Mouse (Mus musculus): ENCODE data around the gene Kdm1a. TPM values are rescaled to one million over a fixed set of nuclear protein-coding genes. Genes with fewer than 3 reads are reported as not detected.

Gene Kdm1a
- polyA plus RNA-seq, 1 experiment from 2014 or later = 38.9 TPM

- Histone ChIP-seq H3K4me1 (ENCODE audit: control insufficient read depth, insufficient read depth, low read length) (peaks cover 17% of the 10 kb centered on the region), H3K27ac (ENCODE audit: low read depth, low read length) (no peak overlapping the region), H3K36me3 (ENCODE audit: control insufficient read depth, insufficient read depth, low read length) (no peaks in the 10 kb centered on the region), H3K4me2 (no peak overlapping the region), H3K27me3 (ENCODE audit: control insufficient read depth, insufficient read depth, low read length) (no peaks in the 10 kb centered on the region), H3K9ac (ENCODE audit: low read depth, low read length) (no peak overlapping the region), H3K9me3 (replicated peaks; ENCODE audit: control insufficient read depth, low read length) (no peaks in the 10 kb centered on the region), H3K4me3 (ENCODE audit: low read depth, low read length) (no peak overlapping the region)
- WGBS (ENCODE audit: insufficient replicate concordance) = 78% methylated on average over 1 of the region's 1 CpGs
- no peak for ATAC-seq (replicated peaks; ENCODE audit: insufficient number of reproducible peaks, low FRiP score, low TSS enrichment)
These were observed 92.7 kb downstream of the Kdm1a start for GRCm38 (mm10) chr4:136509857-136510256.

- no peaks in the 10 kb centered on the region for H3K27me3 ChIP-seq (ENCODE audit: control insufficient read depth, insufficient read depth, low read length)
These were observed 96.9 kb downstream of the Kdm1a start for GRCm38 (mm10) chr4:136505426-136506215.

More at GRCm38 (mm10) chr4:136505426-136506215, 96.9 kb downstream of the Kdm1a start:
- no peaks in the 10 kb centered on the region for H3K9me3 ChIP-seq (replicated peaks; ENCODE audit: control insufficient read depth, low read length)
- no peaks in the 10 kb centered on the region for H3K36me3 ChIP-seq (ENCODE audit: control insufficient read depth, insufficient read depth, low read length)
- 46% methylated on average over 2 of the region's 2 CpGs for WGBS (ENCODE audit: insufficient replicate concordance)
- peaks cover 3% of the 10 kb centered on the region; the same call in 1 of the 2 replicates for H3K4me1 ChIP-seq (ENCODE audit: control insufficient read depth, insufficient read depth, low read length)
- no peak for ATAC-seq (replicated peaks; ENCODE audit: insufficient number of reproducible peaks, low FRiP score, low TSS enrichment)
- no peak overlapping the region for H3K4me3 ChIP-seq (ENCODE audit: low read depth, low read length)
- H3K27ac ChIP-seq (ENCODE audit: low read depth, low read length) = no peak overlapping the region
- H3K9ac ChIP-seq (ENCODE audit: low read depth, low read length) = no peak overlapping the region
- no peak overlapping the region for H3K4me2 ChIP-seq

Small RNAs within 50 kb of the gene (microRNA-seq; reads per million reads assigned to microRNA genes)
- not detected for gene Gm22180 (ENCODE audit: borderline number of aligned reads)

Other genes with a start within 250 kb of the Kdm1a start
- 0.39 TPM in 1 of 2 replicates, not detected in the other for gene Htr1d, start 179.2 kb downstream of the Kdm1a start, polyA plus RNA-seq (2014; fragmentation: Nextera tagmentation; extraction: Ambion mirVana)
- gene 6030445D17Rik, start 140.5 kb downstream of the Kdm1a start, polyA plus RNA-seq (2014; fragmentation: Nextera tagmentation; extraction: Ambion mirVana) = 0.25 and 0.29 TPM in 2 replicates
- gene Luzp1, start 133.0 kb downstream of the Kdm1a start, polyA plus RNA-seq (2014; fragmentation: Nextera tagmentation; extraction: Ambion mirVana) = 85.8 and 108 TPM in 2 replicates
- not detected in 2 replicates for gene Tex46, start 7.7 kb upstream of the Kdm1a start, polyA plus RNA-seq (2014; fragmentation: Nextera tagmentation; extraction: Ambion mirVana)
- not detected in 2 replicates for gene Lactbl1, start 19.9 kb upstream of the Kdm1a start, polyA plus RNA-seq (2014; fragmentation: Nextera tagmentation; extraction: Ambion mirVana)
- gene Ephb2, start 233.3 kb upstream of the Kdm1a start, polyA plus RNA-seq (2014; fragmentation: Nextera tagmentation; extraction: Ambion mirVana) = 2.5 and 2.7 TPM in 2 replicates

Data from heart, embryonic 11.5 days (tissue).